Mouse (Mus musculus) adrenal gland, postnatal 14 days (tissue): ENCODE measurements around the gene Gm8765. TPM values are rescaled to one million over a fixed set of nuclear protein-coding genes. Genes with fewer than 3 reads are reported as not detected.
"Not testable (repeated sequence)": the region's sequence is repeated elsewhere in the genome, so short reads cannot be mapped to it uniquely, and the experiment has no call there.

Source experiments
- DNase-seq: peaks from one replicate; pipeline ENCODE4 v3.0.0; 2021; ENCODE audit warnings: mixed read lengths
- long read RNA-seq, 2 experiments: library from polyadenylated mRNA; stranded (forward); transcript quantifications; one replicate each; pipeline ENCODE4 v2.0.0; 2021
- microRNA-seq, 2 experiments: library from miRNA; unstranded; fragments of <30 nt; microRNA quantifications; one replicate each; pipeline ENCODE4 v1.2.0; 2021
- total RNA-seq: library from RNA; stranded (reverse); gene quantifications from 2 replicates; pipeline ENCODE4 v1.2.3, GENCODE M21; 2021

Gene Gm8765
- total RNA-seq = not detected in 2 replicates
- long read RNA-seq, experiment 1 = 0 reads
- long read RNA-seq, experiment 2 = 0 reads

DNA sequence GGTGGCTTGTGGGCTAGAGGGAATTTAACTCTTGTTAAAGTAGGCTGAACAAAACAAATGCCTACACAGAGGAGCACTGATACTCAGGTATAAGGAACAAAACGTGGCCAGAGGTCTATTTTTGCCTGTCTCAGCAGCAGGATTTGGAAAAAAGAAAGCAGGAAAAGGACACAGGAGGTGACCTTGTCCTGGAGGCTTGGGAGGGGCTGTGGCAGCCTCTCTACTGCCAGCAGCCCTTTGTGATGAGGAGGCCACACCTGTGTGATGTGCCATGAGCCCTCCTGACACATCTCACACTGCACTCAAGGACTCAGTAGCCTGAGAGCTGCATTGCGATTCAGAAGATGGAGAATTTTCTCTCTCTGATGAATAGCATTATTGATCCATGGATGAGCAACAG lies at the start of gene Gm8765:
Gene Gm8765, plus strand, starts transcription at position 301 of the 400 bp plus-strand sequence.
- DNase-seq = not testable (repeated sequence)

DNA sequence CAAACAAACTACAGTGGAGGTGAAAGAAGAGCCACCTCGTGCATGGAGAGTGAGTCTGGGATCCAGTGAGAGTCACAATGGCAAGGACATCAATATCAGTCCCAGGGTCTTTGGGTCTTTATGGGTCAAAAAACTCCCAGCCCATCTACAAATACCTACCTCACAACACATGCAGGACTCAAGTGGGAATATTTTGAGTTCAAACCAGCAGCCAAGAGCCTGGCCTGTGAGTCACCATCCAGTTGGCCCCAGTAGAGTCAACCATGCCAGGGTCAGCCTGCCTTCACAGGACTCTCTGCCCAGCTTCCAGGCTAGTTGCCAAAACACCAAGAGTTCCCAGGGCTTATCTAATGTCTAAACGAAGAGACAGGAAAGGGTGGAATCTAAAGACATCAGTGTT lies 49.3 kb upstream of the Gm8765 start:
- not testable (repeated sequence) for DNase-seq

GRCm38 (mm10) chr13:50750282-50750681 lies 52.2 kb downstream of the Gm8765 start:
- not testable (repeated sequence) for DNase-seq

DNA sequence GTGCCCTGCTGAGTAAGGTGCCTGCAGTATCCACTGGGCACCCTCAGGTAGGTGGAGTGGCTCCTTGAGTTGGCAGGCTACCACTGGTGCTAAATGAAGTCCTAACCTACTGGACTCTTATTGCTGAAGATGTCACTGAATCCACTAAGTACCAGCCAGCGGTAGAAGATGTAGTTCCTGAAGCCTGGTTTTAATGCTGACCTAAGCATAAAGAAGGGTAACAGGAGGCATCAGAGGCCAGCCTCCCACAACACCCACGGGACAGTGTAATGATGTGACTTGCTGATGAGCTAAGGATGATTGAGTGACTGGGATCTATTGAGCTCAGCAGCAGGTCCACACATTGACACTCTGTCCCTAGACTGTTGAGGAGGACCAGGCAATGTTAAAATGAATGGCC lies 53.6 kb downstream of the Gm8765 start:
- DNase-seq = no peak

DNA sequence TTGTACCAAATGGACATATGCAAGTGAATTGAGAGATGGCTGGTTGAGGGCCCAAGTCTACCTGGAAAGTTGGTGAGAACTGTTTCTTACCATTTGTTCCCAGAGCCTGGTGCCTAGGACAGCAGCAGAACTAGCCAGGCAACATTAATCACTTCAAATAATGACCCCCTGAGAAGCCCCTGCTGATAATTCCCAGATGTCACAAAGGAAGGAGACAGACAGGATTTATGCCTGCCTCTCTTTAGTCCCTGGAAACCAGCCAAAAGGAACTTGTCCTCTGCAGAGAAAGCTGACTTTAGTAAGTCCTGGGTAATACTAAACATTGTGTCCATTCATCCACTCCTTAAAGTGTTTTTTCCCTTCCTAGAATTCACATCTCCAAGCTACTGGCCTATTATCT lies 54.8 kb downstream of the Gm8765 start:
- not testable (repeated sequence) for DNase-seq

Small RNAs within 50 kb of the gene (microRNA-seq; reads per million reads assigned to microRNA genes)
- 0 reads per million in 2 experiments for gene Gm23952

Other genes starting within 250 kb of the Gm8765 start
- gene Nutm2, start 231.0 kb upstream of the Gm8765 start, total RNA-seq = not detected in 2 replicates
- gene Gm904, start 55.1 kb upstream of the Gm8765 start, total RNA-seq = not detected in 2 replicates